Mouse (Mus musculus) erythroid progenitor cell, adult 5-6 weeks (primary cell): ENCODE data around the gene Mbd3l2. TPM values are rescaled to one million over a fixed set of nuclear protein-coding genes. Genes with fewer than 3 reads are reported as not detected.
"Not testable (repeated sequence)": the region's sequence is repeated elsewhere in the genome, so short reads cannot be mapped to it uniquely, and the experiment has no call there.

Source experiments
- ATAC-seq: replicated peaks from 2 replicates; pipeline ENCODE4 v1.8.0; 2016; ENCODE audit warnings: moderate number of reproducible peaks, mild to moderate bottlenecking, moderate TSS enrichment, inconsistent platforms; ENCODE audit not compliant: poor library complexity, low FRiP score, severe bottlenecking
- total RNA-seq, 2 experiments: library from RNA; stranded (forward) in 1 of 2; stranded (reverse) in 1 of 2; fragments of 150-400 nt in 1 of 2; fragments of 186-747, 209-891 nt in 1 of 2; gene quantifications; 2 replicates each; pipeline versions ENCODE4 v1.2.3 to v1.2.4; 2015 to 2017; ENCODE audit warnings: low replicate concordance in 2 of 2

The Mbd3l2 gene
- total RNA-seq (2015; ENCODE audit: low replicate concordance) (not detected in 2 replicates), total RNA-seq (2017; ENCODE audit: low replicate concordance) (not detected in 2 replicates)

DNA sequence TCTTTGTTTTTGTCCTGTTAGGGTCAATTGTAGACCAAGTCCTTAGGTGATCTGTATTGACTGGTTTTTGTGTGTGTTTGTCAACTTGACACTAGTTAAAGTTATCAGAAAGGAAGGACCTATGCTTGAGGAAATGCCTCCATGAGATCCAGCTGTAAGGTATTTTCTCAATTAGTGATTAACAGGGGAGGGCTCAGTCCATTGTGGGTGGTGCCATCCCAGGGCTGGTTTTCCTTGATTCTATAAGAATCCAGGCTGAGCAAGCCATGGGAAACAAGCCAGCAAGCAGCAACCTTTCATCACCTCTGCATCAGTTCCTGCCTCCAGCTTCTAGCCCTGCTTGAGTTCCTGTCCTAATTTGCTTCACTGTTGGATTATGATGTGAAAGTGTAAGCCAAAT lies at the start of gene Mbd3l2:
Gene Mbd3l2, plus strand, starts transcription at position 301 of the 400 bp plus-strand sequence.
- ATAC-seq, result no peak

- no peak for ATAC-seq
These were observed 44.7 kb upstream of the Mbd3l2 start for GRCm38 (mm10) chr9:18385782-18386181.

- ATAC-seq, result no peak
These were observed 30.8 kb upstream of the Mbd3l2 start for GRCm38 (mm10) chr9:18399629-18400028.

DNA sequence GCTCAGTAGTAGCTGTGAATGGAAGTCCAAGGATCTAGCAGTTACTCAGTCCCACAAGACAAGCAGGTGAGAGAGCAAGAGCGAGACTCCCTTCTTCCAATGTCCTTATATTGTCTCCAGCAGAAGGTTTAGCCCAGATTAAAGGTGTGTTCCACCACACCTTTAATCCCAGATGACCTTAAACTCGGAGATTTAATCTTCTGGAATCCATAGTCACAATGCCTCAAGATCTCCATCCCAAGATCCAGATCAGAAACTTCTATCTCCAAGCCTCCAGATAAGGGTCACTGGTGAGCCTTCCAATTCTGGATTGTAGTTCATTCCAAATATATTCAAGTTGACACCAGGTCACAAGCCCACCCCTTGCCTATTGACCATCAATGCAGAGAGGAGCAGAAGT lies 27.6 kb upstream of the Mbd3l2 start, which contains the start of gene Naalad2:
Gene Naalad2, minus strand, starts transcription at position 101 of the 400 bp plus-strand sequence.
- not testable (repeated sequence) for ATAC-seq

DNA sequence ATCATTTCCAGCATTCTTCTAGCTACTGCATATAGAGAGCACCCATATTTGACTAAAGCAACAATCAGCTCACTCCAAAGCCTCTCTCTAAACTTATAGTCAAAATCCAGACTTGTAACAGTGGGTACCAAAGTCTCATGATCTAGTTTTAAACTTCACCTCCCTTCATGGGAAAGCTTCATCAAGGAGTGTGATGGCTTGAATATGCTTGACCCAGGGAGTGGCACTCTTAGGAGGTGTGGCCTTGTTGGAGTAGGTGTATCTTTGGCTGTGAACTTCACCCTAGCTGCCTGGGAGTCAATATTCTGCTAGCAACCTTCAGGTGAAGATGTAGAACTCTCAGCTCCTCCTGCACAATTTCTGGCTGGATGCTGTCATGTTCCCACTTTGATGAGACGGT lies 26.3 kb upstream of the Mbd3l2 start, which contains the start of gene Ubtfl1:
Gene Ubtfl1, plus strand, starts transcription at position 301 of the 400 bp plus-strand sequence.
- ATAC-seq, result no peak

DNA sequence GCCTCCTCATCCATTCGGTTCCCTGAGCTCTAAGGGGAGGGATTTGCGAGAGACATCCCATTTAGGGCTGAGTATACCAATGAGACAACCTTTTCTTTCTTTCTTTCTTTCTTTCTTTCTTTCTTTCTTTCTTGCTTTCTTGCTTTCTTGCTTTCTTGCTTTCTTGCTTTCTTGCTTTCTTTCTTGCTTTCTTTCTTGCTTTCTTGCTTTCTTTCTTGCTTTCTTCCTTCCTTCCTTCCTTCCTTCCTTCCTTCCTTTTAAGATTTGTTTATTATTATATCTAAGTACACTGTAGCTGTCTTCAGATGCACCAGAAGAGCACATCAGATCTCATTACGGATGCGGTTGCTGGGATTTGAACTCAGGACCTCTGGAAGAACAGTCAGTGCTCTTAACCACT lies 18.1 kb upstream of the Mbd3l2 start:
- not testable (repeated sequence) for ATAC-seq

DNA sequence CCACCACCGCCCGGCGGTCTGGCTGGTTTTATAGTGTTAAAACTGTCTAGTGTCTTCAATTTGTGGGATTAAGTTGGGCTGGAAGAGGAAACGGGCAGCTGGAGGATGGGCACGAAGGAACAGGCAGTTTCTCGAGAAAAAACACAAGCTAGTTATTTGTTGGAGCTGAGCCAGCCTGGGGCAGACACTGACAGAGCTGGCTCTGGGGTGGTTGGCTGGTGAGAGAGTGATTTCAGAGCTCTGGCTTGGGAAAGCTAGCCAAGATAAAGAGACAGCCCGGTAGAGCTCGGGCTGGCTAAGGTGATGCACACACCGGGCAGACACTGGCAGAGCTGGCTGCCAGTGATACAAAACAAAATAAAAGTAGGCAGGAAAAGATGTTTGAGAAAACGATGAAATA lies 1.2 kb downstream of the Mbd3l2 start:
- ATAC-seq, result no peak

- ATAC-seq, result no peak
These were observed 26.1 kb downstream of the Mbd3l2 start for GRCm38 (mm10) chr9:18456520-18456919.

- ATAC-seq, result no peak
These were observed 36.9 kb downstream of the Mbd3l2 start for GRCm38 (mm10) chr9:18467350-18467749.

GRCm38 (mm10) chr9:18468005-18468404 lies 37.6 kb downstream of the Mbd3l2 start:
- no peak for ATAC-seq

GRCm38 (mm10) chr9:18473324-18474128 lies 43.1 kb downstream of the Mbd3l2 start:
- ATAC-seq, result peak; percentile 49; the same call in 1 of the 2 replicates

GRCm38 (mm10) chr9:18478168-18478567 lies 47.7 kb downstream of the Mbd3l2 start, which contains the start of the genes Zfp558 and Mbd3l1:
Gene Zfp558, minus strand, starts transcription at chr9:18478268.
Gene Mbd3l1, plus strand, starts transcription at chr9:18478359.
- no peak for ATAC-seq

Other genes starting within 250 kb of the Mbd3l2 start
- 30.6 and 35.3 TPM in 2 replicates for gene Chordc1, start 138.5 kb upstream of the Mbd3l2 start, total RNA-seq (2015; ENCODE audit: low replicate concordance)
- 29.9 and 46.9 TPM in 2 replicates for gene Chordc1, start 138.5 kb upstream of the Mbd3l2 start, total RNA-seq (2017; ENCODE audit: low replicate concordance)
- not detected in 2 replicates for gene Naalad2, start 27.7 kb upstream of the Mbd3l2 start, total RNA-seq (2015; ENCODE audit: low replicate concordance)
- gene Naalad2, start 27.7 kb upstream of the Mbd3l2 start, total RNA-seq (2017; ENCODE audit: low replicate concordance), result not detected in 2 replicates
- gene Ubtfl1, start 26.2 kb upstream of the Mbd3l2 start, total RNA-seq (2015; ENCODE audit: low replicate concordance), result not detected in 2 replicates
- gene Ubtfl1, start 26.2 kb upstream of the Mbd3l2 start, total RNA-seq (2017; ENCODE audit: low replicate concordance), result not detected in 2 replicates
- not detected in 2 replicates for gene Zfp558, start 47.6 kb downstream of the Mbd3l2 start, total RNA-seq (2015; ENCODE audit: low replicate concordance)
- gene Zfp558, start 47.6 kb downstream of the Mbd3l2 start, total RNA-seq (2017; ENCODE audit: low replicate concordance), result not detected in 2 replicates
- gene Mbd3l1, start 47.7 kb downstream of the Mbd3l2 start, total RNA-seq (2015; ENCODE audit: low replicate concordance), result not detected in 2 replicates
- not detected in 2 replicates for gene Mbd3l1, start 47.7 kb downstream of the Mbd3l2 start, total RNA-seq (2017; ENCODE audit: low replicate concordance)
- gene Muc16, start 243.9 kb downstream of the Mbd3l2 start, total RNA-seq (2015; ENCODE audit: low replicate concordance), result not detected in 2 replicates
- gene Muc16, start 243.9 kb downstream of the Mbd3l2 start, total RNA-seq (2017; ENCODE audit: low replicate concordance), result not detected in 2 replicates